Mouse (Mus musculus): ENCODE measurements around the gene St6galnac3.

DNA sequence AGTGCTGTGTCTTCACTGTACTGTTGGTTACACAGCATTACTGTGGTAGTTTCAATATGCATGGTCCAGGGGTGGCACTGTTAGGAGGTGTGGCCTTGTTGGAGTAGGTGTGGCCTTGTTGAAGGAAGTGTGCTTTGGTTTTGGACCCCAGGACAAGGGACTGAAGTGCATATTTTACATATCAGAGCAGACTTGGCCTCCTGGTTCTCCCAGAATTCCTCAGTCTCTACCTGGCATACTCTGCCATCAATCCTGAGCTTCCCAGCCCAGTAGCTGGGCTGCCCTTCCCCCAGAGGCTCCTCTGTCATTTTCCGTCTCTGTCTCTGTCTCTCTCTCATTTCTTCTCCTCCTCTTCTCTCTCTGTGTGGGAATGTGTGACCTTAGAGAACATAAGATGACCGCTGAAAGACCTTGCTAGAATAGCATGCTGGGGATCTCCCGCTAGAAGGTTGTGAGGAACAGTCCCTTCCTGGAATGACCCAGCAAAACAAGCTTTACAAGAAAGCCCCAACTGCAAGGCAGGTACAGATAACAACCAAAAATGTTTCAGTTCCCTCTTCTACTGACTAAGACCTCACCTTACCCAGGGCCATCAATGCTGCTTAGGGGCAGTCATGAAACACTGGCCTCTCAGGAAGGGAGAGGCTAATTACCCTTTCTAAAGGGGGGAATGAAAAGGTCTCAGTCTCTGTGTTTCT lies 272.5 kb downstream of the St6galnac3 start:
- TF ChIP-seq CTCF (IDR thresholded peaks at IDR 0.05; ENCODE audit: insufficient read depth, low read length) (no peak), POLR2A (IDR thresholded peaks at IDR 0.05; ENCODE audit: borderline replicate concordance, extremely low read depth, low read depth, low read length) (no peak)

Measured in lung, adult 2 months (tissue).